Mouse (Mus musculus) liver, postnatal 0 days (tissue): ENCODE data around the gene Hist1h4n.

Experiments used
- CTCF ChIP-seq: sonication (generic); IDR thresholded peaks from 2 replicates; pipeline ENCODE4 v1.5.1; 2016; ENCODE audit warnings: antibody characterized with exemption, low read depth
- EP300 ChIP-seq: IDR thresholded peaks from 2 replicates; pipeline ENCODE4 v1.6.1; 2016; ENCODE audit warnings: antibody characterized with exemption, low read depth, mild to moderate bottlenecking

- TF ChIP-seq CTCF = no peak
- TF ChIP-seq EP300 = no peak
These were observed 48.7 kb upstream of the Hist1h4n start for GRCm38 (mm10) chr13:21880735-21881134.
